Mouse (Mus musculus) heart, postnatal 10 days (tissue): ENCODE data around the gene Gm17662. TPM values are rescaled to one million over a fixed set of nuclear protein-coding genes. Genes with fewer than 3 reads are reported as not detected.

Experiments
- DNase-seq, 2 experiments: peaks; one replicate each; pipeline ENCODE4 v3.0.0; 2021
- intact Hi-C: fragments of 180-260 bp; cut with DNase I; formaldehyde crosslinking; loops from one replicate; pipeline ENCODE4 v1.15.1; 2025
- total RNA-seq, 2 experiments: library from RNA; stranded (reverse); gene quantifications; 2 replicates each; pipeline ENCODE4 v1.2.3; 2021

The Gm17662 gene
- total RNA-seq, 2 experiments from 2014 or later = not detected

GRCm38 (mm10) chr4:104887486-104887885, 30.4 kb downstream of the Gm17662 start:
- intact Hi-C loops = no loop called here
- DNase-seq = no peak

GRCm38 (mm10) chr4:104888499-104889262, 31.6 kb downstream of the Gm17662 start:
- intact Hi-C loops = no loop called here
- DNase-seq = no peak

GRCm38 (mm10) chr4:104891708-104892107, 34.6 kb downstream of the Gm17662 start:
- DNase-seq = peak; percentile 47 to 49
- intact Hi-C loops = loop anchor here (5.0 to 10.0 kb wide), 2 partner anchors 687 to 1034 kb away; no protein-coding TSS in a partner anchor

GRCm38 (mm10) chr4:104893588-104893987, 36.5 kb downstream of the Gm17662 start:
- intact Hi-C loops = loop anchor here (5.0 to 10.0 kb wide), 2 partner anchors 689 to 1036 kb away; no protein-coding TSS in a partner anchor
- no peak for DNase-seq

GRCm38 (mm10) chr4:104894004-104894734, 37.0 kb downstream of the Gm17662 start:
- DNase-seq = peak; percentile 40 to 63
- intact Hi-C loops = loop anchor here (1.0 to 10.0 kb wide), 4 partner anchors 229 to 1037 kb away; no protein-coding TSS in a partner anchor

GRCm38 (mm10) chr4:104902836-104903235, 45.7 kb downstream of the Gm17662 start:
- no peak for DNase-seq
- intact Hi-C loops = no loop called here

GRCm38 (mm10) chr4:104905049-104905448, 47.9 kb downstream of the Gm17662 start:
- intact Hi-C loops = no loop called here
- DNase-seq = no peak

Other genes starting within 250 kb of the Gm17662 start
- not detected for gene C8b, start 91.0 kb upstream of the Gm17662 start, total RNA-seq
- not detected for gene C8a, start 19.1 kb downstream of the Gm17662 start, total RNA-seq
- under 1 TPM in 1 of 2 experiments, not detected in 1; 0.10 TPM for gene Fyb2, start 56.1 kb downstream of the Gm17662 start, total RNA-seq